Mouse (Mus musculus) 3T3-L1 (cell line): ENCODE results near the gene Nop9.

Experiments
- DNase-seq: peaks from one replicate; pipeline ENCODE4 v3.0.0-alpha.2; 2015; ENCODE audit warnings: low read depth, low spot score

Nop9 gene

DNA sequence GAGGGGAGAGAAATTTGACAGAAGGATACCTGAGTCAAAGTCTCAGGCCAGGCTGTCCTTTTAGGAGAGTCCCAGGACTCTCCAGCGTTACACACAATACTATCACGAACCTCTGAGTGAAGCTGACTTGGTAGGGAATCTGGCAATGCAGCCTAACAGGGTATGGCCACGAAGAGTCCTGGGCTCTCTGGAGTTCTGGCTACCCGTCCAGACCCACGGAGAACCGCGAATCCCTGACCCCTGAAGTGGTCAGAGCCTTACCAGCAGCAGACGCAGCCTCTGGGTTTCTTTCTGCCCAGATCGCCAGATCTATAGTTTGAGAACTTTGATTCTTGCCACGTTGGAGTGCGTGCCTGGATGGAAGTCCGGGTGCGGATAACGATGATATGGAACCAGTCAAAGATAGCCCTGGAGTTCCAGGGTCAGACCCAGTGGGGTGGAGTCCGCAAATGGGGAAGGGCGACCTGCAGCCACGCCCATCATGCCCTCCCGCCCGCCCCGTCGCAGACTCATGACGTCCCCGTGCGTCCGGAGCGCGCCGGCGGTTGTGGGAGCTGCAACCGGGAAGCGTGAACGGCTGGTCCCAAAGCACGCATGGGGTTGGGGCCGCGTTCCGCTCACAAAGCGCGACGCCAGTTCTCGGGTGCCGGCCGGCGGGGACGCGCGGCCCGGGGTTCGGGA lies at the start of gene Nop9, which contains the start of gene Dhrs1:
Nop9 (plus strand) TSS at position 514 of the 681 bp plus-strand sequence.
Dhrs1 (minus strand) TSS at position 511 of the 681 bp plus-strand sequence.
- DNase-seq: peak; percentile 71

DNA sequence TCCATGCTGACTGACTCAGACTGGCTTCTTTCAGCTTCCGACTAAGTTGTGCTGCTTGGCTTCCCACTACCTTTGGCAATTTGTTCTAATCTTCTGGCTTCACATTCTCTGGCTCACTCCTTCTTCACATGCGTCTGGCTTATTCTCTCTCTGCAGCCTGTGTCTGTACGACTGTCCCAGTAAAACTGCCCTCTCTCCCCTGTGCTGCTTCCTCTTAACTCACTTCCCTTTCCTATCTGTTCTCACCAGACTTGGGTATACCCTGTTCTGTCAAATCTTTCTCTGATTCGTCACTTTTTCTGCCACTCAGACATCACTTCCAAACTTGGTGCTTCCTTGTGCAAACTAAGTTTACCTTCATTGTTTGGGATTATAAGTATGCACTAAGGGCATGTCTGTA lies 48.3 kb upstream of the Nop9 start:
- DNase-seq: no peak

DNA sequence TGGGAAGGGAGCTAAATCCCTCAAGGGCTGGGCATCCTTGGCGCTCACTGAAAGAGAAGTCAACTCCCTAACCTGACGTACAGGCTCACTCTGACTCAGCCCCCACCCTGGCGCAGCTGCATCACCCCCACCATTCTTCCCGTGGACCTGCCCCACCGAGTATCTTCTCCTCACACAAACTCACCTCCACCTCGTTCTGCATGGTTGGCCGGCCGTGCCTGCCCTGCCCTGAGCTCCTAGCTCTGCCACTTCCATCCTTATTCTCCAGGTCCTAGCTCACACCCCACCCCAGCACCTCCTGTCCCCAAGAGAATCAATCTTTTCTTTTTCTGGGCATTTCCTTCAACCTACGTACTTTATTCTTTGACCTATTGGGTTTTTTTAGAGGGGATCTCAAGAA lies 44.4 kb upstream of the Nop9 start:
- DNase-seq: no peak

DNA sequence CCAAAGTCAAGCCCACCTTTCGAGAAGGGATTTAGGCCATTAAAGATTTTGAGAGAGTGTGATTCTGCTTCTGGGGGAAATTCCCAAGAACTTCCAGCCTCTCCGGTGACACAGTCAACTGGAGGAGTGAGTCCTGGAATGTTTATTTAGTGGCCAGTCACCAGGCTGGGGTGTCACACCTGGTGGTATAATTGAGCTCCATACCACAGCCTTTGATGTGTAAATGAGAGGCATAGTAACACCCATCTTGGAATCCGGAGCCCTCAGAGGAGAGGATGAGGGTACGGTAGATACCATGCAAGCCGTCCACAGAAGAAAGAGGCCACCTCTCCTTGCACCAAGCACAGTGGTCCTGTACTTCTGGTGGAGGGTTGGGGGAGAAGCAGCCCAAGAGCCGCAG lies 42.7 kb upstream of the Nop9 start:
- no peak for DNase-seq

- DNase-seq: no peak
These were observed 39.4 kb upstream of the Nop9 start for GRCm38 (mm10) chr14:55706051-55706600.

GRCm38 (mm10) chr14:55707397-55707796 lies 38.1 kb upstream of the Nop9 start:
- no peak for DNase-seq

DNA sequence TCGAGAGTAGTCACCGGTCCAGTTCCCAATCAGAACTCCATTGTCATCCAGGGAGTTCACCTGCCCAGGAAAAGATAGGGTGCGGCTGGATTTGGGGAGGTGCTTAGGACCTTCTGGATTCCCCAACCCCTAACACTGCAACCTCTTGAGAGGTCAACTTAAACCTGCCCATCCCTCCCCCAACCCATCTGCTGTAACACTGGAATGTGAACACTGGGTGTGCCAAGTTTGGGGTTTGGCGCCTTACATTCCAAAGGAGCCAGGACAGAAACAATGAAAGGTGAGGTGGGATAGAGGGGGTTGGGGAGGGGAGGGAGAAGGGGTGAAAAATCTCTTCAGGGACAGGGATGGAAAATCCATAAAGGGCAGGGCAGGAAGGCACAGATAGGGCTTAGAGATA lies 36.0 kb upstream of the Nop9 start:
- DNase-seq: no peak

GRCm38 (mm10) chr14:55711786-55712185 lies 33.7 kb upstream of the Nop9 start:
- DNase-seq: no peak

GRCm38 (mm10) chr14:55713007-55713728 lies 32.3 kb upstream of the Nop9 start:
- DNase-seq: no peak

- DNase-seq: no peak
These were observed 31.8 kb upstream of the Nop9 start, which contains the start of gene Tgm1 for GRCm38 (mm10) chr14:55713729-55714122. Tgm1 (minus strand) TSS chr14:55713926.

GRCm38 (mm10) chr14:55714893-55715292 lies 30.6 kb upstream of the Nop9 start:
- DNase-seq: peak; percentile 33

- DNase-seq: no peak
These were observed 29.2 kb upstream of the Nop9 start for GRCm38 (mm10) chr14:55716271-55716670.

- no peak for DNase-seq
These were observed 28.6 kb upstream of the Nop9 start for GRCm38 (mm10) chr14:55716884-55717283.

- DNase-seq: no peak
These were observed 25.8 kb upstream of the Nop9 start for GRCm38 (mm10) chr14:55719737-55720136.

GRCm38 (mm10) chr14:55720666-55721065 lies 24.8 kb upstream of the Nop9 start:
- DNase-seq: no peak

DNA sequence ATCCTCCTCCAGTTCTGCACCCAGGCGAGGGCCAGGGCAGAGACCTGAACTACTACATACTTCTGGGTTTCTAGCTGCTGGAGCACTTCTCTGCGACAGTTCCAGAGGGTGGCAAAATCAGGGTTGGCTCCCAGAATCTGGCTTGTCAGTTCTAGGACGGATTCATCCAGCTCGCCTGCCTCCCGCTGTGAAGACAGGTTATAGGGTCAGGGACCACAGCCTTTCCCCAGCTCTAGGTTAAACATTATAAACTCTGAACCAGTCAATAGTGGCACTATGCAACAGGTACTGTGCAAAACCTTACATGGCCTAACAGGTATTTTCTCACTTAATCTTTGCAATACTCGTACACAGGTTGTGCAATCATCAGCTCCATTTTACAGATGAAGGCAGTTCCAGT lies 24.4 kb upstream of the Nop9 start:
- DNase-seq: no peak

DNA sequence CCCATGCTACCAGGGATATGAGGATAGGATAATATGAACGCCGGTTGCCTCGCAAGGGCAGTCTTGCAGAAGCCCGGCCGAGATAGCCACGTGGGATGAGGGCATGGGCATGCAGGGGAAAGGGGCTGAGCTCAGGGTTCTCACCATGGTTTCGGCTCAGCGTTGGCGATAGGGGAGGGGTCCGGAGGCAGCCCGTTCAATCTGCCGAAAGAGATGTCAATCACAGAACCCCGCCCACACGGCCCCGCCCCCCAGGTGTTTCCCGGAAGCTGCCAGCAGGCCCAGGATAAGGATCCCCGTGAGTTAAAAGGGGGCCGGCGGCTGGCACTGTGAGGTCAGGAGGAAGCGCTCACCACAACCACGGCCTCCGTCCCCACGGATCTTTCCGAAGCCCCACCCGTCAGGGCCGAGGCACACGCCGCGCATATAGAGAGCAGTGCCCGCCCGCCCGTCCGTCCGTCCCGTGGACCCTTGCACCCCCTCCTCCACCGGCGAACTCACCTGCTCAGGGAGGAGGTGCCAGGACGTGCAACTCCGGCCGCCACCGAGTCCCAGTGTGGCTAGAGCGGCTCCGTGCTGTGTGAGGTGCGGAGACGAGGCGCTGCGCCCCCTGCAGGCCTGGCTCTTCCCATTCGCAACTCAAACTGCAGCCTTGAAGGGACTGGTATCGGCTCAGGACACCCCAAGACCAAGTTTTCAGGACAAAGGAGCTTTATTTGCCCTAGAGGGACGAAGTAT lies 23.6 kb upstream of the Nop9 start, which contains the start of gene Rabggta:
Rabggta (minus strand) TSS at position 564 of the 738 bp plus-strand sequence.
- peak; percentile 85 for DNase-seq

DNA sequence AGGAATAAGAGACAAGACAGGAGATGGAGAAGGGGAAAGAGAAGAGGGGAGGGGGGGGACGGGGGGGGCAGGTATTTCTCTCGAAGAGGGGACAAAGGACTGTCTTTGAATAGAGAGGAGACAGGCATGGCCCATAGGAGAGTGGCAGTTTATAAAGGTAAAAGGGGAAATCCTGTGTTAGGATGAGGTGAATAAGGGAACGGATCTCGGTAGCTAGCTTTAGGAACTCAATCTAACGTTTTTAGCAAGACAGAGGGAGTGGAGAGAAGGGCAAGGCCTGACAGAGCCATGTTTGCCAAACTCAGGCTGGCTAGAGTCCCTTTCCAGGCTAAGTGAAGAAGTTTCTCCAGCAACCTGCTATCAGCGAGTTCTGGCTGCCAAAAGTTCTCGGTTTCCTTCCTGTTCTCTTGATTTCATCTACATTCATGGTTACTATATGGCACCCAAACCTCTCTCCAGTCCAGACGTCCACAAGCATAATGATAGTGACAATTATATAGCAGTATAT lies 23.0 kb upstream of the Nop9 start:
- DNase-seq: no peak

GRCm38 (mm10) chr14:55723433-55723832 lies 22.1 kb upstream of the Nop9 start:
- no peak for DNase-seq

DNA sequence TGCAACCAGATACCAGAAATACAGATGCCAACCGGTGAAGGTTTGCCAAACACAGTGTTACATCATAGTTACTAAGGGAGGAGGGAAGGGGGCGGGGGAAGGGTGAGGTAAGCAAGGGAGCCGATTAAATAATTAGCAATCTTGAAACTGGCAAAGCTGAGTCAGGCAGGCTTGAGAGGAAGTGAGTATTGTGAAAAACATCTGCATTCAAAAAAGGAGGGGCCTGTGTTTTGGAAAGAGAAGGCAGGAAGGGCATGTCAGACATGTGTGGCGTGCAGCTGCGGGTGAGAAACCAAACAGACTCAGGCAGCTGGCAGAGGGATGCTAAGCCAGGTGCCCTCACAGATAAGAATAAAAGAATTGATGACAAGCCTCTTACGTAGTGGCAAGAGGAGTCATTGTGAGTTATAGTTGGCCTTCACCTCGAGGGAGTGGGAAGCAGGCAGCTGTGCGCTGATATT lies 21.1 kb upstream of the Nop9 start:
- peak; percentile 83 for DNase-seq

GRCm38 (mm10) chr14:55726261-55726660 lies 19.2 kb upstream of the Nop9 start:
- DNase-seq: no peak
